Mouse (Mus musculus): ENCODE results near the gene Arid3a. TPM values are rescaled to one million over a fixed set of nuclear protein-coding genes. Genes with fewer than 3 reads are reported as not detected.
"Not testable (repeated sequence)": the region's sequence is repeated elsewhere in the genome, so short reads cannot be mapped to it uniquely, and the experiment has no call there.

Arid3a gene
- total and polyA plus RNA-seq, 2 experiments = 0.37 to 0.69 TPM

DNA sequence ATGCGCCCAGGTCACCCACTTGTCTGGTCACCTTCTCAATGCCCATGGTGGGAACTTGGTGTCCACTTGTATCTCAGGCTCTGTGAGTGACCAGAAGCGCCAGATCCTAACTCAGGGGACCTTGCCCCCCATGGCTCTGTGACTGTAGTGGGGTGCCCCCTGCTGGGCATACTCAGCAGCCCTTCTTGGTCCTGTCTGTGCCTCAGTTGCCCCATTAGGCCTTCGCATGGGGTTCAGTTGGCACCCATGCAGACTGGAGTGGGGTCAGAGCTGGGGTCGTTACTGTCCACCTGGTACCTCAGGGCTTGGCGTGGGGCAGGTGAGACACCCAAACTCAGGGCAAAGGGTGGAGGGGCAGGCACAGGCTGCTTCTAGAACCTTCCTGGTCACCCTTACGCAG lies 27.1 kb downstream of the Arid3a start:
- TF ChIP-seq CTCF (IDR thresholded peaks at IDR 0.05; ENCODE audit: low read depth, low read length) (peak; percentile 83), POLR2A (IDR thresholded peaks at IDR 0.05; ENCODE audit: extremely low read depth, insufficient read depth, low read length) (no peak)
- H3K9ac ChIP-seq (ENCODE audit: low read depth, low read length) = no peak overlapping the region
- 81% methylated on average over 6 of the region's 6 CpGs for WGBS
- peaks cover 2% of the 10 kb centered on the region; the same call in 1 of the 2 replicates for H3K4me1 ChIP-seq (ENCODE audit: control insufficient read depth, insufficient read depth, low read length)
- H3K27me3 ChIP-seq (ENCODE audit: control insufficient read depth, insufficient read depth, low read length) = no peaks in the 10 kb centered on the region
- H3K79me2 ChIP-seq (ENCODE audit: control insufficient read depth, insufficient read depth, low read length) = no peaks in the 10 kb centered on the region
- H3K36me3 ChIP-seq (ENCODE audit: control insufficient read depth, insufficient read depth, low read length) = no peaks in the 10 kb centered on the region
- H3K27ac ChIP-seq (replicated peaks; ENCODE audit: insufficient read depth, low read depth, low read length) = no peak overlapping the region
- DNase-seq (ENCODE audit: extremely low read depth, low read depth, low spot score) = no peak
- no peak overlapping the region for H3K4me3 ChIP-seq (ENCODE audit: insufficient read depth, low read depth, low read length)

DNA sequence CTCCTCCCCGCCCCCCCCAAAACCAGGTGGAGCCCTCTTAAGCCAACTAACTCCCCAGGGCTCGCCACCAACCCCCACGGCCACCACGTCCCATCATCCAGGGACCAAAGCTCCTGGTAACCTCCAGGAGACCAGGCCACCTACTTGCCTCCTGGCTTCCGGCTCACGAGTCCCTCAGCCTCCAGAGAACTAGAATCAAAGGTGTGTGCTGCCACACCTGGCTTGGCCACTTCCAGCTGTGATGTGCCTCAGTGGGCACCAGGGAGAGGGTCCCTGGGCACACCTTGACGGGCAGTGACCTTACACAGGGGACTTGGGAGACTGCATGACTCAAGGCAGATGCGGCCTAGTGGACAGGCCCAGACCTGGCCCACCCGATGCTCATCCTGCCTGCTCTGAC lies 28.8 kb downstream of the Arid3a start:
- Histone ChIP-seq H3K4me3 (ENCODE audit: insufficient read depth, low read depth, low read length) (no peak overlapping the region), H3K79me2 (ENCODE audit: control insufficient read depth, insufficient read depth, low read length) (peaks cover 4% of the 10 kb centered on the region; the same call in 1 of the 2 replicates), H3K36me3 (ENCODE audit: control insufficient read depth, insufficient read depth, low read length) (no peaks in the 10 kb centered on the region), H3K27ac (replicated peaks; ENCODE audit: insufficient read depth, low read depth, low read length) (no peak overlapping the region), H3K4me1 (ENCODE audit: control insufficient read depth, insufficient read depth, low read length) (peaks cover 3% of the 10 kb centered on the region; the same call in 1 of the 2 replicates), H3K9ac (ENCODE audit: low read depth, low read length) (no peak overlapping the region), H3K27me3 (ENCODE audit: control insufficient read depth, insufficient read depth, low read length) (no peaks in the 10 kb centered on the region)
- TF ChIP-seq CTCF (IDR thresholded peaks at IDR 0.05; ENCODE audit: low read depth, low read length) = no peak
- no peak for TF ChIP-seq POLR2A (IDR thresholded peaks at IDR 0.05; ENCODE audit: extremely low read depth, insufficient read depth, low read length)
- WGBS = 91% methylated on average over 9 of the region's 9 CpGs
- DNase-seq (ENCODE audit: extremely low read depth, low read depth, low spot score) = no peak

DNA sequence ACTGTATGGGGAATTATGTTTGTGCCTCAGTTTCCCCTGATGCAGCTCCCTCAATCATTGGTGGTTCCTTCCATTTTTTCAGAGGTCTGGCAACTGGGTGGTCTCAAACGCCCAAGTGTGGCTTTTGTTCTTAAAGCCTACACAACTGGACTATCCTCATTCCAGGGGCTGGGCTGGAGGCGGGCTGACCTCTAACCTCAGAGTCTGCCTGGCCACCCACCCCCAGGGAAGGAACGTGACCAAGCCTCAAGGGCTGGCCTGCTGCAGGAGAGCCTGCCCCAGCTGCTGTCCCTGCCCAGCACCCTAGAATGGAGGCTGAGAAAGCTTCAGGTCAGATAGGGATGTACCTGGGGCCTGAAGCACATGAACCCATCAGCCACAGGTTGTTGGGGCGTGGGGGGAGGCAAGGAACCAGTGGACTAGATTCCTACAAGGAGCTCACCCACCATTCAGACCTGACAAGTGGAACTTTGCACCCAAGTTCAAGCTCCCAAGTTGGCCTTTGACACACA lies 29.9 kb downstream of the Arid3a start:
- no peak overlapping the region for H3K27ac ChIP-seq (replicated peaks; ENCODE audit: insufficient read depth, low read depth, low read length)
- peaks cover 9% of the 10 kb centered on the region; the same call in 1 of the 2 replicates for H3K79me2 ChIP-seq (ENCODE audit: control insufficient read depth, insufficient read depth, low read length)
- no peak overlapping the region for H3K4me3 ChIP-seq (ENCODE audit: insufficient read depth, low read depth, low read length)
- H3K4me1 ChIP-seq (ENCODE audit: control insufficient read depth, insufficient read depth, low read length) = peaks cover 6% of the 10 kb centered on the region; the same call in 1 of the 2 replicates
- no peak for TF ChIP-seq CTCF (IDR thresholded peaks at IDR 0.05; ENCODE audit: low read depth, low read length)
- no peak for TF ChIP-seq POLR2A (IDR thresholded peaks at IDR 0.05; ENCODE audit: extremely low read depth, insufficient read depth, low read length)
- no peak for DNase-seq (ENCODE audit: extremely low read depth, low read depth, low spot score)
- 76% methylated on average over 4 of the region's 4 CpGs for WGBS
- no peaks in the 10 kb centered on the region for H3K27me3 ChIP-seq (ENCODE audit: control insufficient read depth, insufficient read depth, low read length)
- no peaks in the 10 kb centered on the region for H3K36me3 ChIP-seq (ENCODE audit: control insufficient read depth, insufficient read depth, low read length)
- H3K9ac ChIP-seq (ENCODE audit: low read depth, low read length) = no peak overlapping the region

DNA sequence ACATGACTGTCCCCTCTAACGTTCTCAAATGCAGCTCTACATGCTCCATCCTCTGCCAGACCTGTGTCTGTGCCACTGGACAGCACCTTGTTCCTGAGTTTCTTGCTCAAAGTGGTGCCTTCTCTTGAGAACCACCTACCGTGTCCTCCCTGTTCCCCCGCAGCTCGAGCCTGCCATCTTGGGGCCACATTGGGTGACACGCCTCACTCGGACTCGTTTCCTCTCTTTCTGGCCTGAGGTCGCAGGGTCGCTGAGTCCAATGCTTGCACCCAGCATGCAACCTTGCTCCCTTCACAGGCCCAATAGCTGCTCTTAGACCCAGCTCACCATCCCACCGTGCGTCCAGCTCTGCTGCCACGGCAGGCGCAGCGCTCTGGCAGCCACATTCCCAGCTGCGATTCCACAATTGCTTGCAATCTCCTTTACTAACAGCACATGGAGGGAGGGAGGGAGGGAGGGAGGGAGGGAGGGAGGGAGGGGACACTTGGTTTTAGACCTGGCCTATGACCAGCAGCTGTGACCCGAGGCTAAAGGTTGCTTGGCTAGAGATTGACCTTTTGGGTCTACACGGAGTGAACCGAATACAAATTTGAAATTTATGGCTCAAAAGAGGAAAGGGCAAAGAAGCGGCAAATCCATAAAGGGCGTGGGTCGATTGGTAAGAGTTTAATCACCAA lies 31.4 kb downstream of the Arid3a start:
- Histone ChIP-seq H3K4me1 (ENCODE audit: control insufficient read depth, insufficient read depth, low read length) (peaks cover 6% of the 10 kb centered on the region; the same call in 1 of the 2 replicates), H3K79me2 (ENCODE audit: control insufficient read depth, insufficient read depth, low read length) (peaks cover 9% of the 10 kb centered on the region; the same call in 1 of the 2 replicates), H3K9ac (ENCODE audit: low read depth, low read length) (no peak overlapping the region), H3K4me3 (ENCODE audit: insufficient read depth, low read depth, low read length) (no peak overlapping the region; the same call in 1 of the 2 replicates), H3K27me3 (ENCODE audit: control insufficient read depth, insufficient read depth, low read length) (no peaks in the 10 kb centered on the region), H3K36me3 (ENCODE audit: control insufficient read depth, insufficient read depth, low read length) (no peaks in the 10 kb centered on the region; the same call in 1 of the 2 replicates), H3K27ac (replicated peaks; ENCODE audit: insufficient read depth, low read depth, low read length) (no peak overlapping the region; the same call in 1 of the 2 replicates)
- WGBS = 5% methylated on average over 21 of the region's 21 CpGs
- TF ChIP-seq CTCF (IDR thresholded peaks at IDR 0.05; ENCODE audit: low read depth, low read length) = peak; percentile 99
- no peak for TF ChIP-seq POLR2A (IDR thresholded peaks at IDR 0.05; ENCODE audit: extremely low read depth, insufficient read depth, low read length)
- peak; percentile 90 for DNase-seq (ENCODE audit: extremely low read depth, low read depth, low spot score)

DNA sequence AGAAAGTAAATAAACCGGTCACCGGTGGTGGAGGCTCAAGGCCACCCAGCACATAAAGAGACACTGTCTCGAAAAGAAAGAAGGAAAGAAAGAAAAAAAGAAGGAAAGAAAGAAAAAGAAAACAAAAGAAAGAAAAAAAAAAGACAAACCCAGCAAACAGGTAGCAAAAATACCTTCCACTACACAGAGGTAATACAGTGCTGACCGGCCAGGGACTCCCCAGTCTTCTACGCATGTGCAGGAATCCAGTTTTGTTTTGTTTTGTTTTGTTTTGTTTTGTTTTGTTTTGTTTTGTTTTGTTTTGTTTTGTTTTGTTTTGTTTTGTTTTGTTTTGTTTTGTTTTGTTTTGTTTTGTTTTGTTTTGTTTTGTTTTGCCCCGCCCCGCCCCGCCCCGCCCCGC lies 32.6 kb downstream of the Arid3a start:
- 0 out of 2 replicates have a peak overlapping the region, but pooled peaks have one; percentile 8 for H3K4me3 ChIP-seq (ENCODE audit: insufficient read depth, low read depth, low read length)
- 21% methylated on average over 10 of the region's 10 CpGs for WGBS
- not testable (repeated sequence) for DNase-seq (ENCODE audit: extremely low read depth, low read depth, low spot score)

More for the DNA sequence above, 32.6 kb downstream of the Arid3a start:
- not testable (repeated sequence) for H3K9ac ChIP-seq (ENCODE audit: low read depth, low read length); H3K27ac ChIP-seq (replicated peaks; ENCODE audit: insufficient read depth, low read depth, low read length); H3K36me3 ChIP-seq (ENCODE audit: control insufficient read depth, insufficient read depth, low read length); H3K27me3 ChIP-seq (ENCODE audit: control insufficient read depth, insufficient read depth, low read length); H3K79me2 ChIP-seq (ENCODE audit: control insufficient read depth, insufficient read depth, low read length); H3K4me1 ChIP-seq (ENCODE audit: control insufficient read depth, insufficient read depth, low read length)

Data from liver, adult 2 months (tissue).